Mouse (Mus musculus): ENCODE data around the gene Wdr73. TPM values are rescaled to one million over a fixed set of nuclear protein-coding genes. Genes with fewer than 3 reads are reported as not detected.

The Wdr73 gene
- polyA plus RNA-seq, 1 experiment, result 15.1 TPM

DNA sequence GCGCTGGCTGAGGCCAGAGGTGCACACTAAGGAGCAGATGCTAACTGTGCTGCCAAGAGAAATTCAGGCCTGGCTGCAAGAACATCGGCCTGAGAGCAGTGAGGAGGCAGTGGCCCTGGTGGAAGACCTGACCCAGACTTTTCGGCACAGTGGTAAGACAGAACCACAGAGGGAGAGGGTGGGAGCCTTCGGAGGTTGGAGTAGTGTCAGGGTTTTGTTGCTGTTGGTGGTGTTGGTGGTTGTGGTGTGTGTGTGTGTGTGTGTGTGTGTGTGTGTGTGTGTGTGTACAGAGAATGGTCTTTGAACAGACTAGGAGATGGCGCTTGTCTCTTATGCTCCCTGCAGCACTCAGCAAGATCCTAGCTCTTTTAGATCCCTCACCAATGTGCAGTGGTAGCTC, 37.5 kb downstream of the Wdr73 start:
- H3K36me3 ChIP-seq (ENCODE audit: control insufficient read depth, insufficient read depth), result peaks cover 1% of the 10 kb centered on the region
- H3K4me2 ChIP-seq (ENCODE audit: low read depth), result no peak overlapping the region

DNA sequence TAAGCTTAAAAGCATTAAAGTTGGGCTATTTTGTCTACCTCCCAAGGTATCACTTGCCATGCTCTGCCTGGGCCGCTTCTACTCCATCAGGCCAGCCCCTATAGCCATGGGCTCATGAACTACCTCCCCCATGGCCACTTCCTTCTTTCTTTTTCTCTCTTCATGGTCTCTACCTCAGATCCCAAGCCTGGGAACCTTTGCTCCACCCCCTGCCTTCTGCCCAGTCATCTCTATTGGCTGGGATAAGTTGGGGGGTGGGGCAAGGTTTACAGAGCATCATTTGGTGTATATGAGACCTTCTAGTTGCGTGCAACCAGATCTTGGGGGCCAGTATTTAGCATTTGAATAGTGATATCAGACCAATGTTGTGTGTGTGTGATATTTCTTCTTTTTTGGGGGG, 38.6 kb downstream of the Wdr73 start:
- Histone ChIP-seq H3K4me2 (ENCODE audit: low read depth) (no peak overlapping the region), H3ac (ENCODE audit: control insufficient read depth, insufficient read length) (no peak overlapping the region), H3K27me3 (ENCODE audit: control insufficient read depth, insufficient read depth, insufficient read length) (no peaks in the 10 kb centered on the region), H3K36me3 (ENCODE audit: control insufficient read depth, insufficient read depth) (no peaks in the 10 kb centered on the region), H3K79me2 (ENCODE audit: control insufficient read depth, insufficient read depth) (peaks cover 11% of the 10 kb centered on the region), H3K4me3 (no peak overlapping the region)
- TF ChIP-seq MAX (IDR thresholded peaks at IDR 0.05; ENCODE audit: low read depth) (no peak), TCF12 (IDR thresholded peaks at IDR 0.05; ENCODE audit: insufficient read depth, poor library complexity, severe bottlenecking) (no peak)

More for the DNA sequence above, 37.5 kb downstream of the Wdr73 start:
- H3K27me3 ChIP-seq (ENCODE audit: control insufficient read depth, insufficient read depth, insufficient read length), result no peaks in the 10 kb centered on the region
- no peak overlapping the region for H3ac ChIP-seq (ENCODE audit: control insufficient read depth, insufficient read length)
- no peak for TF ChIP-seq TCF3 (IDR thresholded peaks at IDR 0.05; ENCODE audit: insufficient read length, low read depth)
- TF ChIP-seq REST (IDR thresholded peaks at IDR 0.05; ENCODE audit: insufficient read depth, insufficient read length), result no peak
- no peak for TF ChIP-seq TCF12 (IDR thresholded peaks at IDR 0.05; ENCODE audit: insufficient read depth, poor library complexity, severe bottlenecking)
- TF ChIP-seq E2F4 (IDR thresholded peaks at IDR 0.05; ENCODE audit: insufficient read depth), result no peak
- no peak for TF ChIP-seq MAX (IDR thresholded peaks at IDR 0.05; ENCODE audit: low read depth)
- TF ChIP-seq SRF (IDR thresholded peaks at IDR 0.05; ENCODE audit: control insufficient read depth, insufficient read length, low read depth), result no peak
- TF ChIP-seq MYOG (IDR thresholded peaks at IDR 0.05; ENCODE audit: control insufficient read depth in 1 of 3, insufficient read depth in 1 of 3, insufficient read length in 2 of 3, low read depth in 2 of 3), result no peak
- TF ChIP-seq POLR2AphosphoS2 (IDR thresholded peaks at IDR 0.05; ENCODE audit: insufficient read length, low read depth), result no peak
- no peak for TF ChIP-seq POLR2A (IDR thresholded peaks at IDR 0.05; ENCODE audit: insufficient read length, low read depth)
- no peak for TF ChIP-seq MYOD1 (IDR thresholded peaks at IDR 0.05; ENCODE audit: control insufficient read depth in 1 of 3, insufficient read length in 2 of 3, low read depth in 2 of 3)
- TF ChIP-seq CEBPB (IDR thresholded peaks at IDR 0.05; ENCODE audit: insufficient read depth, poor library complexity, severe bottlenecking), result no peak
- no peak for TF ChIP-seq USF1 (IDR thresholded peaks at IDR 0.05; ENCODE audit: low read depth)
- H3K79me2 ChIP-seq (ENCODE audit: control insufficient read depth, insufficient read depth), result peaks cover 11% of the 10 kb centered on the region
- H3K4me3 ChIP-seq, result no peak overlapping the region

- Histone ChIP-seq H3K27me3 (ENCODE audit: control insufficient read depth, insufficient read depth, insufficient read length) (no peaks in the 10 kb centered on the region), H3K36me3 (ENCODE audit: control insufficient read depth, insufficient read depth) (no peaks in the 10 kb centered on the region), H3K4me3 (peak within 1 kb of the TSS; percentile 68), H3K4me2 (ENCODE audit: low read depth) (peak within 1 kb of the TSS; percentile 97), H3ac (ENCODE audit: control insufficient read depth, insufficient read length) (peak within 1 kb of the TSS; percentile 79), H3K79me2 (ENCODE audit: control insufficient read depth, insufficient read depth) (peaks cover 6% of the 10 kb centered on the region)
- peak; percentile 50 for TF ChIP-seq POLR2A (IDR thresholded peaks at IDR 0.05; ENCODE audit: insufficient read length, low read depth)
- no peak for TF ChIP-seq SRF (IDR thresholded peaks at IDR 0.05; ENCODE audit: control insufficient read depth, insufficient read length, low read depth)
- TF ChIP-seq E2F4 (IDR thresholded peaks at IDR 0.05; ENCODE audit: insufficient read depth), result no peak
- TF ChIP-seq CEBPB (IDR thresholded peaks at IDR 0.05; ENCODE audit: insufficient read depth, poor library complexity, severe bottlenecking), result no peak
- no peak for TF ChIP-seq MAX (IDR thresholded peaks at IDR 0.05; ENCODE audit: low read depth)
- no peak for TF ChIP-seq REST (IDR thresholded peaks at IDR 0.05; ENCODE audit: insufficient read depth, insufficient read length)
- no peak for TF ChIP-seq USF1 (IDR thresholded peaks at IDR 0.05; ENCODE audit: low read depth)
- TF ChIP-seq TCF3 (IDR thresholded peaks at IDR 0.05; ENCODE audit: insufficient read length, low read depth), result no peak
- no peak for TF ChIP-seq MYOD1 (IDR thresholded peaks at IDR 0.05; ENCODE audit: control insufficient read depth in 1 of 3, insufficient read length in 2 of 3, low read depth in 2 of 3)
- no peak for TF ChIP-seq TCF12 (IDR thresholded peaks at IDR 0.05; ENCODE audit: insufficient read depth, poor library complexity, severe bottlenecking)
- TF ChIP-seq POLR2AphosphoS2 (IDR thresholded peaks at IDR 0.05; ENCODE audit: insufficient read length, low read depth), result peak; percentile 76
- TF ChIP-seq MYOG (IDR thresholded peaks at IDR 0.05; ENCODE audit: control insufficient read depth in 1 of 3, insufficient read depth in 1 of 3, insufficient read length in 2 of 3, low read depth in 2 of 3), result no peak
Measured at GRCm38 (mm10) chr7:80860729-80861274, 40.3 kb downstream of the Wdr73 start, which contains the start of gene Zscan2. Gene Zscan2 (plus strand): TSS chr7:80860920.

DNA sequence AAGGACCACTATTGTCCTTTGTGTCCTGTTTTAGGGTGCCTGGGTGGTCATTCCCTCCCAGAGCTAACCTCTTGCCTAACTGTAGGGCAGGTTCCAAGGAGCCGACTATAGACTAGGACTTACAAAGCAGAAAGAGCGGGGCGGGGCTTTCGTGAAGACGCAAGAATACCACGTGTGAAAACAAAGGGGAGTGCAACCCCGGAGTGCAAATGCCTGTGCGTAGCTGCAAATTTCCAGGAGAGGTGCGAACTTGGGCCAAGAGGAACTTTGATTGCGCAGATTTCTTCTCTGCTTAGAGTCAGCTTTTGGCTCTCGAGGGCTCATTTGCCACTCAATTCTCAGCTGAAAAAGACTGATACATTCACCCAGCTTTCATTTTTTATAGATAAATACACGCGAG, 40.8 kb downstream of the Wdr73 start:
- H3K36me3 ChIP-seq (ENCODE audit: control insufficient read depth, insufficient read depth), result no peaks in the 10 kb centered on the region
- H3K79me2 ChIP-seq (ENCODE audit: control insufficient read depth, insufficient read depth), result peaks cover 6% of the 10 kb centered on the region
- no peaks in the 10 kb centered on the region for H3K27me3 ChIP-seq (ENCODE audit: control insufficient read depth, insufficient read depth, insufficient read length)
- H3K4me3 ChIP-seq, result peak overlapping the region; percentile 68
- peak overlapping the region; percentile 79 for H3ac ChIP-seq (ENCODE audit: control insufficient read depth, insufficient read length)
- peak overlapping the region; percentile 97 for H3K4me2 ChIP-seq (ENCODE audit: low read depth)
- no peak for TF ChIP-seq TCF12 (IDR thresholded peaks at IDR 0.05; ENCODE audit: insufficient read depth, poor library complexity, severe bottlenecking)
- TF ChIP-seq USF1 (IDR thresholded peaks at IDR 0.05; ENCODE audit: low read depth), result peak; percentile 73
- no peak for TF ChIP-seq SRF (IDR thresholded peaks at IDR 0.05; ENCODE audit: control insufficient read depth, insufficient read length, low read depth)

GRCm38 (mm10) chr7:80857181-80857580, 43.9 kb downstream of the Wdr73 start:
- Histone ChIP-seq H3K36me3 (ENCODE audit: control insufficient read depth, insufficient read depth) (no peaks in the 10 kb centered on the region), H3K4me3 (no peak overlapping the region), H3K4me2 (ENCODE audit: low read depth) (peak overlapping the region; percentile 24), H3K79me2 (ENCODE audit: control insufficient read depth, insufficient read depth) (peaks cover 6% of the 10 kb centered on the region), H3K27me3 (ENCODE audit: control insufficient read depth, insufficient read depth, insufficient read length) (no peaks in the 10 kb centered on the region), H3ac (ENCODE audit: control insufficient read depth, insufficient read length) (no peak overlapping the region)
- TF ChIP-seq CEBPB (IDR thresholded peaks at IDR 0.05; ENCODE audit: insufficient read depth, poor library complexity, severe bottlenecking), result no peak
- no peak for TF ChIP-seq REST (IDR thresholded peaks at IDR 0.05; ENCODE audit: insufficient read depth, insufficient read length)
- no peak for TF ChIP-seq MYOD1 (IDR thresholded peaks at IDR 0.05; ENCODE audit: control insufficient read depth in 1 of 3, insufficient read length in 2 of 3, low read depth in 2 of 3)
- no peak for TF ChIP-seq MYOG (IDR thresholded peaks at IDR 0.05; ENCODE audit: control insufficient read depth in 1 of 3, insufficient read depth in 1 of 3, insufficient read length in 2 of 3, low read depth in 2 of 3)
- no peak for TF ChIP-seq TCF12 (IDR thresholded peaks at IDR 0.05; ENCODE audit: insufficient read depth, poor library complexity, severe bottlenecking)
- no peak for TF ChIP-seq MAX (IDR thresholded peaks at IDR 0.05; ENCODE audit: low read depth)
- TF ChIP-seq E2F4 (IDR thresholded peaks at IDR 0.05; ENCODE audit: insufficient read depth), result no peak
- TF ChIP-seq POLR2A (IDR thresholded peaks at IDR 0.05; ENCODE audit: insufficient read length, low read depth), result no peak
- TF ChIP-seq TCF3 (IDR thresholded peaks at IDR 0.05; ENCODE audit: insufficient read length, low read depth), result no peak
- TF ChIP-seq SRF (IDR thresholded peaks at IDR 0.05; ENCODE audit: control insufficient read depth, insufficient read length, low read depth), result no peak
- TF ChIP-seq POLR2AphosphoS2 (IDR thresholded peaks at IDR 0.05; ENCODE audit: insufficient read length, low read depth), result no peak
- TF ChIP-seq USF1 (IDR thresholded peaks at IDR 0.05; ENCODE audit: low read depth), result no peak

Data from myocyte (in vitro differentiated cells).